Mouse (Mus musculus): ENCODE measurements around the gene Abr.

GRCm38 (mm10) chr11:76657450-76657970, 35.4 kb upstream of the Abr start:
- TF ChIP-seq GATA1 (IDR thresholded peaks at IDR 0.05; ENCODE audit: borderline replicate concordance, low read length) (no peak), FLI1 (IDR thresholded peaks at IDR 0.05; ENCODE audit: low read length) (no peak)

All from megakaryocyte, embryonic 14.5 days (primary cell).